Mouse (Mus musculus): Measurements from ENCODE around the gene Ep400. TPM values are rescaled to one million over a fixed set of nuclear protein-coding genes. Genes with fewer than 3 reads are reported as not detected.
A peak's percentile ranks its signal among the peaks of the same experiment; 100 is the strongest.

Gene Ep400
- polyA plus RNA-seq, 1 experiment from 2014 or later: 45.6 TPM

- WGBS: 90% methylated on average over 7 of the region's 7 CpGs
Observed at GRCm38 (mm10) chr5:110804012-110804743, 33.7 kb upstream of the Ep400 start.

GRCm38 (mm10) chr5:110802809-110803208, 32.3 kb upstream of the Ep400 start:
- no peaks in the 10 kb centered on the region for H3K9me3 ChIP-seq (ENCODE audit: control insufficient read depth, low read length)

More at GRCm38 (mm10) chr5:110804012-110804743, 33.7 kb upstream of the Ep400 start:
- peaks cover 9% of the 10 kb centered on the region; the same call in 1 of the 2 replicates for H3K36me3 ChIP-seq (ENCODE audit: control insufficient read depth, insufficient read depth, low read length)
- no peak overlapping the region for H3K4me2 ChIP-seq (ENCODE audit: low read depth, severe bottlenecking)
- no peak overlapping the region for H3K9ac ChIP-seq (ENCODE audit: low read length)
- no peak for DNase-seq (ENCODE audit: low spot score)
- H3K9me3 ChIP-seq (ENCODE audit: control insufficient read depth, low read length): no peaks in the 10 kb centered on the region
- no peak overlapping the region for H3K27ac ChIP-seq (replicated peaks; ENCODE audit: low read depth, low read length)
- no peak for ATAC-seq (ENCODE audit: insufficient number of reproducible peaks, low FRiP score, low TSS enrichment, low read depth)
- peaks cover 16% of the 10 kb centered on the region for H3K4me1 ChIP-seq (ENCODE audit: control insufficient read depth, insufficient read depth, low read length)
- H3K27me3 ChIP-seq (ENCODE audit: control insufficient read depth, insufficient read depth, low read length): no peaks in the 10 kb centered on the region
- H3K4me3 ChIP-seq (ENCODE audit: low read depth, low read length): no peak overlapping the region

GRCm38 (mm10) chr5:110802186-110802585, 31.7 kb upstream of the Ep400 start:
- H3K4me1 ChIP-seq (ENCODE audit: control insufficient read depth, insufficient read depth, low read length): 0 out of 2 replicates have a peak, but pooled peaks cover 3% of the 10 kb centered on the region
- no peak overlapping the region for H3K4me2 ChIP-seq (ENCODE audit: low read depth, severe bottlenecking)

More at GRCm38 (mm10) chr5:110802809-110803208, 32.3 kb upstream of the Ep400 start:
- DNase-seq (ENCODE audit: low spot score) (no peak), ATAC-seq (ENCODE audit: insufficient number of reproducible peaks, low FRiP score, low TSS enrichment, low read depth) (no peak)
- H3K27ac ChIP-seq (replicated peaks; ENCODE audit: low read depth, low read length): no peak overlapping the region
- H3K27me3 ChIP-seq (ENCODE audit: control insufficient read depth, insufficient read depth, low read length): no peaks in the 10 kb centered on the region
- H3K4me2 ChIP-seq (ENCODE audit: low read depth, severe bottlenecking): no peak overlapping the region
- no peak overlapping the region for H3K9ac ChIP-seq (ENCODE audit: low read length)
- peaks cover 14% of the 10 kb centered on the region for H3K36me3 ChIP-seq (ENCODE audit: control insufficient read depth, insufficient read depth, low read length)
- H3K4me1 ChIP-seq (ENCODE audit: control insufficient read depth, insufficient read depth, low read length): peaks cover 7% of the 10 kb centered on the region
- no peak overlapping the region for H3K4me3 ChIP-seq (ENCODE audit: low read depth, low read length)

GRCm38 (mm10) chr5:110801036-110801624, 30.6 kb upstream of the Ep400 start:
- H3K27ac ChIP-seq (replicated peaks; ENCODE audit: low read depth, low read length): no peak overlapping the region
- no peak overlapping the region for H3K4me3 ChIP-seq (ENCODE audit: low read depth, low read length)
- WGBS: 84% methylated on average over 3 of the region's 3 CpGs
- no peak overlapping the region for H3K9ac ChIP-seq (ENCODE audit: low read length)
- H3K36me3 ChIP-seq (ENCODE audit: control insufficient read depth, insufficient read depth, low read length): peaks cover 18% of the 10 kb centered on the region
- 0 out of 2 replicates have a peak, but pooled peaks cover 3% of the 10 kb centered on the region for H3K4me1 ChIP-seq (ENCODE audit: control insufficient read depth, insufficient read depth, low read length)
- DNase-seq (ENCODE audit: low spot score): no peak
- no peak overlapping the region for H3K4me2 ChIP-seq (ENCODE audit: low read depth, severe bottlenecking)
- H3K27me3 ChIP-seq (ENCODE audit: control insufficient read depth, insufficient read depth, low read length): no peaks in the 10 kb centered on the region
- ATAC-seq (ENCODE audit: insufficient number of reproducible peaks, low FRiP score, low TSS enrichment, low read depth): no peak
- no peaks in the 10 kb centered on the region for H3K9me3 ChIP-seq (ENCODE audit: control insufficient read depth, low read length)

More at GRCm38 (mm10) chr5:110802186-110802585, 31.7 kb upstream of the Ep400 start:
- WGBS: 91% methylated on average over 4 of the region's 4 CpGs
- no peak for DNase-seq (ENCODE audit: low spot score)
- Histone ChIP-seq H3K27ac (replicated peaks; ENCODE audit: low read depth, low read length) (no peak overlapping the region), H3K9ac (ENCODE audit: low read length) (no peak overlapping the region; the same call in 1 of the 2 replicates), H3K9me3 (ENCODE audit: control insufficient read depth, low read length) (no peaks in the 10 kb centered on the region), H3K36me3 (ENCODE audit: control insufficient read depth, insufficient read depth, low read length) (peaks cover 18% of the 10 kb centered on the region), H3K27me3 (ENCODE audit: control insufficient read depth, insufficient read depth, low read length) (no peaks in the 10 kb centered on the region), H3K4me3 (ENCODE audit: low read depth, low read length) (no peak overlapping the region)
- ATAC-seq (ENCODE audit: insufficient number of reproducible peaks, low FRiP score, low TSS enrichment, low read depth): no peak

- H3K36me3 ChIP-seq (ENCODE audit: control insufficient read depth, insufficient read depth, low read length): peaks cover 39% of the 10 kb centered on the region
- no peak overlapping the region for H3K9ac ChIP-seq (ENCODE audit: low read length)
- WGBS: 96% methylated on average over 4 of the region's 4 CpGs
- DNase-seq (ENCODE audit: low spot score) (no peak), ATAC-seq (ENCODE audit: insufficient number of reproducible peaks, low FRiP score, low TSS enrichment, low read depth) (no peak)
- no peak overlapping the region for H3K4me2 ChIP-seq (ENCODE audit: low read depth, severe bottlenecking)
- no peaks in the 10 kb centered on the region for H3K4me1 ChIP-seq (ENCODE audit: control insufficient read depth, insufficient read depth, low read length)
- H3K4me3 ChIP-seq (ENCODE audit: low read depth, low read length): no peak overlapping the region
- no peaks in the 10 kb centered on the region for H3K27me3 ChIP-seq (ENCODE audit: control insufficient read depth, insufficient read depth, low read length)
- H3K27ac ChIP-seq (replicated peaks; ENCODE audit: low read depth, low read length): no peak overlapping the region
- no peaks in the 10 kb centered on the region for H3K9me3 ChIP-seq (ENCODE audit: control insufficient read depth, low read length)
Observed at GRCm38 (mm10) chr5:110797696-110798095, 27.2 kb upstream of the Ep400 start.

- Histone ChIP-seq H3K4me1 (ENCODE audit: control insufficient read depth, insufficient read depth, low read length) (no peaks in the 10 kb centered on the region), H3K36me3 (ENCODE audit: control insufficient read depth, insufficient read depth, low read length) (peaks cover 45% of the 10 kb centered on the region), H3K27me3 (ENCODE audit: control insufficient read depth, insufficient read depth, low read length) (no peaks in the 10 kb centered on the region), H3K27ac (replicated peaks; ENCODE audit: low read depth, low read length) (no peak overlapping the region), H3K4me3 (ENCODE audit: low read depth, low read length) (no peak overlapping the region), H3K9me3 (ENCODE audit: control insufficient read depth, low read length) (no peaks in the 10 kb centered on the region), H3K4me2 (ENCODE audit: low read depth, severe bottlenecking) (no peak overlapping the region), H3K9ac (ENCODE audit: low read length) (no peak overlapping the region)
- ATAC-seq (ENCODE audit: insufficient number of reproducible peaks, low FRiP score, low TSS enrichment, low read depth) (no peak), DNase-seq (ENCODE audit: low spot score) (no peak)
- WGBS: 94% methylated on average over 7 of the region's 7 CpGs
Observed at GRCm38 (mm10) chr5:110794363-110794762, 23.8 kb upstream of the Ep400 start.

GRCm38 (mm10) chr5:110788684-110789083, 18.2 kb upstream of the Ep400 start:
- DNase-seq (ENCODE audit: low spot score) (peak; percentile 55), ATAC-seq (ENCODE audit: insufficient number of reproducible peaks, low FRiP score, low TSS enrichment, low read depth) (0 out of 2 replicates have a peak, but pooled peaks have one; percentile 31)
- no peaks in the 10 kb centered on the region for H3K9me3 ChIP-seq (ENCODE audit: control insufficient read depth, low read length)
- H3K27ac ChIP-seq (replicated peaks; ENCODE audit: low read depth, low read length): no peak overlapping the region
- no peak overlapping the region for H3K4me2 ChIP-seq (ENCODE audit: low read depth, severe bottlenecking)
- 74% methylated on average over 5 of the region's 5 CpGs for WGBS
- H3K4me3 ChIP-seq (ENCODE audit: low read depth, low read length): no peak overlapping the region
- H3K9ac ChIP-seq (ENCODE audit: low read length): no peak overlapping the region
- peaks cover 52% of the 10 kb centered on the region for H3K36me3 ChIP-seq (ENCODE audit: control insufficient read depth, insufficient read depth, low read length)
- H3K4me1 ChIP-seq (ENCODE audit: control insufficient read depth, insufficient read depth, low read length): no peaks in the 10 kb centered on the region
- H3K27me3 ChIP-seq (ENCODE audit: control insufficient read depth, insufficient read depth, low read length): no peaks in the 10 kb centered on the region

- peaks cover 38% of the 10 kb centered on the region for H3K36me3 ChIP-seq (ENCODE audit: control insufficient read depth, insufficient read depth, low read length)
- H3K27me3 ChIP-seq (ENCODE audit: control insufficient read depth, insufficient read depth, low read length): no peaks in the 10 kb centered on the region
- DNase-seq (ENCODE audit: low spot score): no peak
- ATAC-seq (ENCODE audit: insufficient number of reproducible peaks, low FRiP score, low TSS enrichment, low read depth): no peak
- no peak overlapping the region for H3K4me3 ChIP-seq (ENCODE audit: low read depth, low read length)
- no peak overlapping the region for H3K4me2 ChIP-seq (ENCODE audit: low read depth, severe bottlenecking)
- H3K4me1 ChIP-seq (ENCODE audit: control insufficient read depth, insufficient read depth, low read length): no peaks in the 10 kb centered on the region
- no peak overlapping the region for H3K27ac ChIP-seq (replicated peaks; ENCODE audit: low read depth, low read length)
- no peak overlapping the region for H3K9ac ChIP-seq (ENCODE audit: low read length)
- no peaks in the 10 kb centered on the region for H3K9me3 ChIP-seq (ENCODE audit: control insufficient read depth, low read length)
- 89% methylated on average over 11 of the region's 11 CpGs for WGBS
Observed at GRCm38 (mm10) chr5:110786081-110786835, 15.7 kb upstream of the Ep400 start.
